Mouse (Mus musculus) cerebellum, postnatal 14 days (tissue): ENCODE results near the gene Arhgef28.
A peak's percentile ranks its signal among the peaks of the same experiment; 100 is the strongest.

Experiments
- DNase-seq, 2 experiments: peaks; one replicate each; pipeline ENCODE4 v3.0.0; 2021; ENCODE audit warnings: mixed read lengths in 2 of 2

Gene Arhgef28

GRCm38 (mm10) chr13:98011931-98012341 is 194.3 kb downstream of the Arhgef28 start:
- no peak for DNase-seq

DNA sequence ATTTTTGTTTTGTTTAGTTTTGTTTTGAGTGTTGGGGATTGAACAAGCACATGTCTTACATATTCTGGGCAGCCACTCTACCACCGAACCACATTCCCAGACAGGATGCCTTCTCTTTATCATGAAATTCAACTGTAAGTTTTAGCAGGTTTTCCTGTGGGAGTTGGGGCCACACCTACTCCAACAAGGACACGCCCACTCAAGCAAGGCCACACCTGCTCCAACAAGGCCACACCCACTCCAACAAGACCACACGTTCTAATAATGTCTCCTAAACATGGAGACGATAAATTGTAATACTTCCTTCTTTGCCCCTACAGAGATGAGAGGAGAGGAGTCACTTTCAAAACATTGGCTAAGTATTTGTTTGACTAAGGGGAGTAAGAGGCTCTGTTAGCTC is 197.2 kb downstream of the Arhgef28 start:
- no peak for DNase-seq

GRCm38 (mm10) chr13:98008588-98008987 is 197.7 kb downstream of the Arhgef28 start:
- no peak for DNase-seq

DNA sequence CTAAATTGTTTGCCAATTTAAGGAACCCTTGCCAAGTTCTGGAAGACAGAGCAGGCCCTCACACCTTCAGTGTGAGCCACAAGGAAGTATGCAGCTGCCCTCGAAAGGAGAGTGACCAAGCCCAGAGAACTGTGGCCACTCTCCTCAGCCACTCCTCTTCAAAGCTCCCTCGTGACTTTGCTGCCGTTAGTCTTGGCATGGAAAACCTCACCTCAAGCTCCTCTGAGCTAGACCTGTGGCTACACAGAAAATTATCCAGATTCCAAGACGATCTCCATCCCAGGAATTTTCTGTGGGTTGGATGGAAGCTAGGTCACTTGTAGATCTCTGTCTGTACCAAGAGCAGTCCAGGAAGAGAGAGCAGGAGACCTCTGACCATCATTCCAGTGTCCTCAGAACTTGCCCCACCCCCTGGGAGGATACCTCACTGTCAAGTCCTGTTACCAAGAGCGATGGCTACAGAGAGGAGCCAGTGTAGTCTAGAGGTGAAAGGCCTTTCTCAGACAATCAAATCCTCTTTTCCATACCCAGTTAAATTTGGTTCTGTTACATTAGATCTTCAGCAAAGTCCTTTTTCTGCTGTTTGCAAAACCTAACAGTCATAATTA is 200.5 kb downstream of the Arhgef28 start:
- DNase-seq = no peak

DNA sequence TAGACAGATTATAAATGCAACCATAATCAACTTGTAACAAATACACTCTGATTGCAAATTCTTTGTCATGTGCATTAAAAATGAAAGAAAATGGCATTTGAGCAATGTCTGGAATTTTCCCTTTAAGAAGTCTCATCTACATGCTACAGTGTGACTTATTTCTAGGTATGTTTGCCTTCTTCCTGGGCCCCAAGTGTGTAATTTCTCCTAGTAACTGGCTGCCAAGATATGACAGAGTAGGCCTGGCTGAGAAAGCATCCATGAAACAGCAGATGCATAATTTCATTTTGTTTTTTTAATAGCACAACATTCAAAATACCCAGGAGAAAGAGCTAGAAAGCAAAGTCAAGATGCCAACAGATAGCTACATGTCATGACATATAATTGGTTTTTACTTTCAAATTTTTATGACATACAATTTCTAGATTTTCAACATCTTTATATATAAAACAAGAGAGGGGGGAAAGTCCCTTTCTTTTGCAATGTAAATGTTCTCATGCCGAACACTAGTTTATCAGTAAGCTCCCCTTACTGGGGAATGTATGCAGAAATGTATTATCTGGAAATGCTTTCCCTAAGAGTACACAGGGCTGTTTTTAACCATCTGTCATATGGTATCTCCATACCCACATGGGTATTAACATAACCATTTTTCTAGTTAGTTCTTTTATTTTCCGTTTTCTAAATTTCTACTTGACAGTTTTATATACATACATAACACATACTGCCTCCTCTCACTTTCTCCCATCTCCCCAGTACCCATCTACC is 201.4 kb downstream of the Arhgef28 start:
- DNase-seq = no peak

DNA sequence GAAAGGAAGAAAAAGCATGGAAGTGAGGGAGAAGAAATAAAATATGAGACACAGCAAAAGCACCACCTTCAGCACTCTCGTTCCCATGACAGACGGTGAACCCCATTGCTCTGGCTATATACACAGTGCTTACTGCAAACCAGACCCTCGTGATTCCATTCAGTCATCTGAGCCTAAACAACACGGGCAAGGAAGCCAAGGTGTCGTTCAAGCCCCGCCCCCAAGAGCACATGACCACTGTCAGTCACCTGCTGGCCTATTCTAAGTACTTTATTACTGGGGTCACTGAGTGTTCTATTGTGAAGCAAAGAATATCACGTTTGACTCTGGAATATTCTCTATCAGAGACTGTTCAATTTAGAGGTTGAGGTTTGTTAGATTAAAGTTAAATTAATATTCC is 202.5 kb downstream of the Arhgef28 start:
- no peak for DNase-seq

DNA sequence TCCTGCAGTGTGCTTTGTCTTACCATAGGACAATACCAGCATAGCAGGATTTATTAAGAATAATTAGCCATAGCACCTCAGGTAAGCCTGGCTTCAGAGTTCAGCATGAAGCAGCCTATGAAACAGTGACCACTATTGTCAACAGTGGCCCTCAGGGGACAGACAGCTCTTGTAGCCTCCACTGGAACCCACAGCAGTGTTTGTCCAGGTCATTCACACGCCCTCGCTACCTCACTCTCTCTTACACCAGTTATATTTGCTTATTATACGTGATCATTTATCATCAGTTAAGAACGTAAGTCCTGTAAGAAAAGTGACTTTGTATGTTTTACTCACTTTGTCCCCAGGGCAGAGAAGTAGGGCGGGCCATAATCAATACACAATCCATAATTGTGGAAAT is 203.6 kb downstream of the Arhgef28 start:
- DNase-seq = no peak

DNA sequence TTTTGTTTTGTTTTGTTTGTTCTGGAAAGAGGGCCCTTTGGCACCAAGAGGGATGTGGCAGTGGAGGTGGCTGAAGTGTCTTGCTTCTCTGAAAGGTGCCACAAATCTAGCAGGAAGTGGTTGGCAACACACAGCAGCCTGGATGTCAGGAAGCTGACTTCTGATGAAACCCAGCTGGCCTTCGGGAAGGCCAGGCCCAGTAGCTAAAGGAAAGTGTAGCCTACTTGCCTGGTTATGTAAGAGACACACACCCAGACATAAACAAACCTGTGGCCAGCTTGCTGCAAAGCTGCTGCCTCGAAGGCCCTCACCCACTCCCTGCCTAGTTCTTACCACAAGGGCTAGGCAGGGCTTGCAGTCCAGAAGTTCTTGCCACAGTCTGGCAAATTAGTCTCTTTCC is 204.1 kb downstream of the Arhgef28 start:
- DNase-seq = no peak

GRCm38 (mm10) chr13:98001719-98002118 is 204.5 kb downstream of the Arhgef28 start:
- no peak for DNase-seq

DNA sequence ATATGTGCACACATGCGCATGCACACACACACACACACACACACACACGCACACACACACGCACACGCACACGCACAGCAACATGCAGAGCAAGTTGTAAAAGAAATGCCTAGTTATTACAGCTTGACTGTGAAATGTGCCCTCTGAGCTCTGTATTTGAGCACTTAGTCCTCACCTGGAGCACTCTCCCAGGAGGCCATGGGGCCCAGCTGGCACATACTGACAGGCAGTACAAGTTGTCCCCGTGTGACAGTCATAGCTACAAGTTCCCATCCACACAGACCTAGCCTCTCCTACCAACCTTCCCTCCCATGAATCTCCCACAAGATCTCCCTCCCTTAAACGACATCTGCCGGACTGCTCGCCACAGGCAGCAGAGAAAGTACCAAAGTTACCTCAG is 205.4 kb downstream of the Arhgef28 start:
- no peak for DNase-seq

DNA sequence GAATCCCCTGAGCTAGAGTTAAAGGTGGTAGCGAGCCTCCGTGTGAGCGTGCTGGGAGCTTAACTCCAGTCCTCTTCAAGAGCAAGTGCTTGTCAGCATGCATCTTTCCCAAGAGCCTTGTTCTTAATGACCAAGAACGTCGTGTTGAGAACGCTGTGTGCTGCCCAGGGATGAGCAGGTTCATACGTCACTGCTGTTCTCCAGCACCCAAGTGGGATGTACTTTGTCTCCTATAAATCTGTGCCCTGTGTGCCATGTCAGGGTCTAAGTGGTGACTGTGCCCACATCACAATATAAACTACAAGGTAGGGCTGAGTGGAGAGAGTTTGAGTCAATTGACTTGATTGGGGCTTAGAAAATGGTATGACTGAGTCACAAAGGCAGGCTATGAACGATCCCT is 207.1 kb downstream of the Arhgef28 start:
- no peak for DNase-seq

- DNase-seq = no peak
These were observed 207.7 kb downstream of the Arhgef28 start for GRCm38 (mm10) chr13:97998570-97998969.

DNA sequence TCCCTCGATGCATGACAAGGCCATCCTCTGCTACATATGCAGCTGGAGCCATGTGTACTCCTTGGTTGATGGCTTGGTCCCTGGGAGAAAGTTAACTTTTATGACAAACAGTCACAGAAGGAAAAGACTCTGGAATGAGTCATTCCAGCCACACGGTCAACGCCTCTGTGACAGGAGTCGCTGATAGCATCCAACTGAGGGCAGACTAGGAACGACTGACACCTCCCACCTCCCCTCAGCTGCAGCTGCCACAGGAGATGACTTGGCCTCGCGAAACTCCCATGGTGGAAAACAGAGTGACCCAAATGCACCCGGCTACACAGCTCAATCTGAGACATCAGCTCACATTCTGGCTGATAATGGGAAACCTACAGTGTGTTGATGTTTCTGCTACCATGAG is 215.3 kb downstream of the Arhgef28 start:
- DNase-seq = no peak

DNA sequence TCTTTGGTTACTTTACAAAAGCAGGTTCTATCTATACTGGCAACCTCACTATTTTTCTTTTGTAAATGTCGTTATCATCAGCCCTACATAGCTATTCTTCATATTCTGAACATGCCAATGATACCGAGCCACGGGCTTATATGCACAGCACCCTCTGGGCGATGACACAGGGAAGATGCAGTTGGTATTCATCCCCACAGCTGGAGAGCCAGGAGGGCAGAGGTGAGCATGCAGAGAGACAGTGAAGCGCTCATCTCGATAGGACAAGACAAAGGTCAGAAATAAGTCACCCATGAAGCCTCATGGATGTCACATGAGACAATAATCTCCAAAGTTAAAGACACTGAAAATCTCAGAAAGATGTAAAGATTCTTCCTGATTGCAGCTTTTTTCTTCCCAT is 217.4 kb downstream of the Arhgef28 start:
- DNase-seq = no peak

DNA sequence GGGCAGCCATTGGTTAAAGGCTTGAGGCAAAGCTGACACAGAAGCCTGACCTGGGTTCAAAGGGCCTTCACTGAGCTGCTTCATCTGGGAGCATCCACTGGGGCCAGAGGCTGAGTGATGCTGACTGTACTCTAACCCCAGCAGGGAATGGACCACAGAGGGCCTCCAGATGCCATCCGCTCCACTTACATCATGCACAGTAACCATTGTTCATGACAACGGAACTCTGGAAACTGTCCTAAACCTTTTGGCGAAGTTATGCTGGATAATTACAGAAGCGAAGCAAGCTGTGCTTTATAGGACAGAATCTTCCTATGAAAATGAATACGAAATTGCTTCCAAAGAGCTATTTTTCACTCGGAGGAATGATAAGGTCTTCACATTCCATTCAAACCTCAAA is 219.5 kb downstream of the Arhgef28 start:
- no peak for DNase-seq

GRCm38 (mm10) chr13:97977104-97977503 is 229.1 kb downstream of the Arhgef28 start:
- no peak for DNase-seq

- no peak for DNase-seq
These were observed 229.6 kb downstream of the Arhgef28 start for GRCm38 (mm10) chr13:97976642-97977041.

- no peak for DNase-seq
These were observed 231.6 kb downstream of the Arhgef28 start for GRCm38 (mm10) chr13:97974532-97975194.

DNA sequence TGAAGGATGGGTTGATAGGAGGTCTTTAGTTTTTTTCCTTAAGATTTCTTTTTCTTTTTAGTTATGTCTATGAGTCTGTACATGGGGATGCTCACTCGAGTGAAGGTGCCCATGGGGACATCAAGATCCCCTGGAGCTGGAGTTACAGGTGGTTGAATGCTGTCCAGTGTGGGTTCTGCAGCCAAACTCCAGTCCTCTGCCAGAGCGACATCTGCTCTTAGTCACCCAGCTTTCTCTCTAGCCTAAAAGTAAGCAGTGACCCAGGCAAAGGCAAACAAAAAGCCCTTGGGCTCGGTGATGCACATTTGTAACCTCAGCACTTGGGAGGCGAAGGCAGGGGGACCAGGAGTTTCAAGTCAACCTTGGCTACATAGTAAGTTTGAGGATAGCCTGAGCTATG is 232.3 kb downstream of the Arhgef28 start:
- DNase-seq = no peak

GRCm38 (mm10) chr13:97966077-97966476 is 240.2 kb downstream of the Arhgef28 start:
- DNase-seq = no peak

DNA sequence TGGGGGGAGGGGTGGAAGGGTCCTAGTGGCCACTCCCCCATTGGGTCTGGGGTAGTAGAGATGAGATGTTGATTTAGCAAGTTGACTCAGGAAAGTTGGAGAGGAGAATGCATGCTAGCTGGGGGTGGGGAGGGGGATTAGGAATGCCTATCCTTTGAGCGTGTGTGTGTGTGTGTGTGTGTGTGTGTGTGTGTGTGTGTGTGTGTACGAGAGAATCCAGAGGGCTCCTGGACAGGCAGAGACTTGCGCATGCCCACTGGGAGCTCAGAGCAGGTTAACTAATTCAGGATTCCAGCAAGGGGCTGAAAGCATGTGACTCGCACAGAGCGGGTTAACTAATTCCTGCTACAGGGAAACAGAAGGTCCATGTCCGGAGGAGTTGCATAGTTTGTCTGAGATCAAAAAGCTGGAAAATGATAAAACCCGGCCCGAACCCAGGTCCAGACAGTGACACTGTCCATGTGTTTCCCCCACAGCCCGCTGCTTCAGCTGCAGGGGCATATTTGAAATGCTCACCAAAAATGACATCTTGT is 241.3 kb downstream of the Arhgef28 start:
- no peak for DNase-seq

DNA sequence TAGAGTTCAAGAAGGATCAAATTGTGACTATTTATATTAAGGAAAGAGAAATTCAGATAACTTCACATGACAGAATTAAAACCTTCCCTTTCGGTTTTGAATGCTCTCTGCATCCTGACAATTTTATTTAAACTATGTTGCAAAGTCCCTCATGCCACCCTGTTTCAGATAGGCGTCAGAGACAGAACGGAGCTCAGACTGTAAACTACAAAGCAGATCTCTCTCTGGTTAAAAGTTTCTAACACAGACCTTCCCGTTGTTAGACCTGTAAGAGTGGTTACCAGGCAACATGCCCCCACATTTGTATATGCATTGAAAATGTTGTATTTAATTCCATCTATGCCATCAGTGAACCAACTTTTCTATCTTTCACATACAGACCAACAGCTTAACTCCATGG is 246.1 kb downstream of the Arhgef28 start:
- no peak for DNase-seq

DNA sequence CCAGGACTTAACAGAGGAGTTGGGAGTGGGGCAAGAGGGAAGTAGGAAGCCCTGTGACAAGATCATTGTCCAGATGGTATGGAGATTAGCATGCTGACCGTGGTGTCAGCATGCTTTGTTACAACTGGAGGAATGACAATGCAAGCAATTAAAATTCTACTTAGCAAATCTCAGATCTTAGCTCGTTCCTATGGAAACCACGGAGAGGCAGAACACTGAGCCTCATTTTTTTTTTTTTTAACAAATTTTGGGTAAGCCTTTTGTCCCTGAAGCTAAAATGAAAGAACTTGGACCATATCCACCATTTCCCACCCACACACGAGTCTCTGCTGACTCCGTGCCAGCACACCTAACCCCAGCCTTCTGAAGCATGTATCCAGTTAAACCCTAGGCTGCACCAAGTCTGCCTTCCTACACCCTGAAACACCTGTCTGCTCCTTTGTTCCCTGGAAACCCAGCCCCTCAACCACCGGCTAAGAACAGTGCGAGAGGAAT is 246.8 kb downstream of the Arhgef28 start:
- DNase-seq = peak; percentile 7 to 20

GRCm38 (mm10) chr13:97955759-97956158 is 250.5 kb downstream of the Arhgef28 start:
- DNase-seq = peak in 1 of 2 experiments; percentile 47
